Mouse (Mus musculus): ENCODE measurements at regions not wholly inside any gene's neighbourhood (a gene's known extent, or its start where the extent isn't known, plus 50 kb on each side); places are given as distances from the start of the nearest gene placed in this dataset.
A peak's percentile ranks its signal among the peaks of the same experiment; 100 is the strongest.

DNA sequence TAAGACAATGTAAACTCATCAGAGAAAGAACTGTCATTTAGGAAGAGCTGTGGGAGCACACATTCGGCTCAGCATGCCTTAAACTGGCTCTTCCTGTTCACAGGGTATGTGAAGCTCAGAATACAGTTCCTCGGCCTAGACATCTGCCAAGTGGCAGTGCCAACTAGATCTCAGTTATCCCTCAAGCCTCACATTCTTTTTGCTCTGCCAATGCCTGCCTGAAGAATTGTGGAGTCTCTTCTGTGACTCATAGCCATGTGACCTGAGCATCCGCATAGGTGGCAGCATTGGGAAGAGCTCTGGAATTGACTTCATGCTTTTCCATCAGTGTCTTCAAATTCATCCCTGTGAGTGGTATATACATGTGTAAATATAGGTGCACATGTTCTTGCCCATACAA is 59.7 kb downstream of the Prlhr start:
- no peak for DNase-seq (ENCODE audit: low read depth, low spot score)

DNA sequence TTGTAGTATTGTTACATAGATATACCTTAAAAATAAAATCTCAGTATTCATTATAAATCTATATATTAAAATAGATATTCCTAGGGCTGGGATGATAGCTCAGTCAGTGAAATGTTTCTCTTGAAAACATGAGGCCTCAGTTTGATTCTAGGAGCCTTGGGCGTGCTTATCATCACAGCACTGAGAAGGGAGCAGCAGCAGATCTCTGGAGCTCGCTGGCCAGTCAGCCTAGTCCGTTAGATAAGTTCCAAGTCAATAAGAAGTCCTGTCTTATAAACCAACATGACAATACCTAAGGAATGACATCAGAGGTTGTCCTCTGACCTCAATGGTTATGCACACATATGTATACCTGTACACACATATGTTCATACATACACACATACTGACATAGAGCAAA is 68.7 kb downstream of the Prlhr start:
- DNase-seq (ENCODE audit: low read depth, low spot score) = no peak

DNA sequence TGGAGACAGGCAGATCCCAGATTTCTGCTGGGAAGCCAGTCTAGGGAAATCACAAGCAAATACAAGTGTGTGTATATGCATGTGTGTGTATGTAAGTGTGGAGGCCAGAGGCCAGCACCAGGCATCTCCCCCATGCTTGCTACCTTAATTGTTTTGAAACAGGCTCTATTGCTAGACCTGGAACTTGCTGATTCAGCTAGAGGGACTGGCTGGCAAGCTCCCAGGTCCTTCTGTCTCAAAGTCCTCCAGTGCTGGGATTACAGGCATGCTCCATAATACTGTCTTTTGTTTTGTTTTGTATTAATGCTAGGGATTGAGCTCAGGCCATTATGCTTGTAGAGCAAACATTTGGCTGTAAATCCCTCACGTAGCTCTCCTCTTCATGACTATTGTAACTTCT is 70.4 kb downstream of the Prlhr start:
- DNase-seq (ENCODE audit: low read depth, low spot score) = no peak

DNA sequence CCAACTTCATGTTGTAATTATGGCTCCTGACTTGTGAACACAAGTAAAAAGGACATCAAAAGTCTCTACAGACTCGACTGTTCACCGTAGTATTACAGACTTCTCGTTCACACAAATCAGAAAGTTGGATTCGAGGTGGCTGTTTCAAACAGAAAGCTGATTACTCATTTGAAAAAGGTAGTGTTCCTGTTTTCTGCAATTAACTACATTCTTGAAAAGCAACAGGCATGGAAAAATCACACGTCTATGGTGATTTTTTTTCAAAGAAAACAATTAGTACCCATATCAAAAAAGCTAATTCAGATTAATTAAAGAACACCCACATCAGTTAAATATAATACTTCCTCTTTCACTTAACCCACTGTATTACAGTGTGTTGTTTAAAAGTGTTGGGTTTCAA is 71.5 kb downstream of the Prlhr start:
- no peak for DNase-seq (ENCODE audit: low read depth, low spot score)

DNA sequence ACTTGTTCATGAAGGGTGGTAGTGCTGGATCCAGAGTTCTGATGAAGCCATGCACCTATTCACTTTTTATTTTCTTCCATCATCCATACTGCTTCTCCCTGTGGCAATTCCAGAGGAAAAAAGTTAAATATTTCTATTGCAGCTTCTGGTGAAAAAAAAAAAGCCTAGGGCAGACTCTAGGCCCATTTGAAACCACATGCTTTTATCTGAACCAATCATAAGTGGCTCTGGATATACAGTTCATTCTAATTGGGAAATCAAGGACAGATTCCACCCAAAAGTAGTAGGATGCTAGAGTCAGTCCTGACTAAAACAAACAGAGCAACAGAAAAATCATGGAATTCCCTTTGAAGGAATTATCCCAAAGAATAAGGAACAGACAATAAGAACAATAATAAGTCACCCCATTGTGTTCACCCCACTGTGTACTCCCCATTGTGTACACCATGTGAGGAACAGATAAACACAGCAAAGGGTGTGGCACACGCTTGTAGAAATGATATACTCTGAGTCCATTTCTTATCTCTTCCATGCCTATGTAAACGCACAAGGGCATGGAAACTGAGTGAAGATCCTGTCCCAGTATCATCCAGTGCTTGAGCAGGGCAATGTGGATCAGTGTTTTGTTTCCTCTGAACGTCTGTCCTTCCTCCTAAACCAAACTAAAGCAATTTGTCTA is 81.4 kb downstream of the Prlhr start:
- no peak for DNase-seq (ENCODE audit: low read depth, low spot score)

DNA sequence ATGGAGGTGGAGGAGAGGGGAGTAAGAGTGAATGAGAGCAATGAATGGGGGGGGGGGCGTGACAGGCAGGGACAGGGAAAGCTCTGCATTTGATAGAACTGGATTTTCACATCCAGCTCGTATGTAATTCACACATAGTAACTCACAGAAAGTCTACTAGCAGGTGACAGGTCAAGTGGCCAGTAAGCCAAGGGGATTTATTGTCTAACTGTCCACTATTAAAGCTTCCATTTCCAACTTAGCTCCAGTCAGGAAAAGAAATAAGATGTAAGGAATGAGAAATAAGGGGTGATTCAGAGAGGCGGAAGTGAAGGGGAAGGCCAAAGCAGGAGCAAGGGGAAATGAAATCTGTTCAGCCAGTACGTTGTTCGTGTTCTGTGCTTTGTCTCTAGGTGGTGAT is 83.4 kb downstream of the Prlhr start:
- DNase-seq (ENCODE audit: low read depth, low spot score) = no peak

DNA sequence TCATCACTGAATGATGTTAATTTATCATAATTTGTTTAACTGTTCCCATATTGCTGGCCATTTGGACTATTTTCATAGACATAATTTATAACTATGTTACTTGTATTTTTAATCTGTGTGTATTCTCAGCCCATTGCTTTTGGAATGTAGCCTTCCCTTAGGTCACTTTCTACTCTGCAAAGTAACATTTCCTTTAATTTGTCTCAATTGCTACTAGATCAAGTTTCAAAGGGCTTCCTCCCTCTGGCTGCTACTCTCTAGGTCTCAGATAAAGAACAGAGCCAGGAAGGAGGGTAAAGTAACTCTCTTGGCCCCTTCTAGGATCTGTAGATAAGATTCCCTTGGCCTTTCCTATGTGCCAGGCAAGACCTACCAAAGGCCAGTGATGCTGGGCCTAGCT is 85.4 kb downstream of the Prlhr start:
- no peak for DNase-seq (ENCODE audit: low read depth, low spot score)

DNA sequence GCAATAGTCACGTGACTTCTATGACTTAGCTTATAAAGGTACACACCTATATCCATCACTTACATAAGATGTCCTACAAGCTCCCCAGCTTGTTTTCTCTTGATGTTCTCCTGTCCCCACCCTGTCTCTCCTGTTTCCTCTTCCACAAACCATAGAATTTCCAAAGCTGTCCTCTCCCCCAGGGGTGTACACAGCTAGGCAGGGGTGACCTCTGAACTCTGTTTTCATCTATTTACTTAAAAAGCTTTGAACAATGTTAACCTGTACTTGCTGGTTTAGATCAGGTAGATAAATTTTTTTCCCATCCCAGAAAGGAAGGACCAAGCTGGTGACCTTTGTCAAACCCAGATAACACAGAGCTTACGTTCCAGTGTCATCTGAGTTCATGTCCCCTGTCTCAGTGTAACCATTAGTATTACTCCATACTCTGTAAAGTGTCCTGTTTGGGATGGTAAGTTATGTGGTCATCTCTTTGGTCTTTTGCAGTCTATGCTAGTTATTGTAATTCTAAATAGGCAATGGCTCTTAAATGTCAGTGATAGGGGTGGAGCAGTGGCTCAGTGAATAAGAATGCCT is 89.0 kb downstream of the Prlhr start:
- no peak for DNase-seq (ENCODE audit: low read depth, low spot score)

DNA sequence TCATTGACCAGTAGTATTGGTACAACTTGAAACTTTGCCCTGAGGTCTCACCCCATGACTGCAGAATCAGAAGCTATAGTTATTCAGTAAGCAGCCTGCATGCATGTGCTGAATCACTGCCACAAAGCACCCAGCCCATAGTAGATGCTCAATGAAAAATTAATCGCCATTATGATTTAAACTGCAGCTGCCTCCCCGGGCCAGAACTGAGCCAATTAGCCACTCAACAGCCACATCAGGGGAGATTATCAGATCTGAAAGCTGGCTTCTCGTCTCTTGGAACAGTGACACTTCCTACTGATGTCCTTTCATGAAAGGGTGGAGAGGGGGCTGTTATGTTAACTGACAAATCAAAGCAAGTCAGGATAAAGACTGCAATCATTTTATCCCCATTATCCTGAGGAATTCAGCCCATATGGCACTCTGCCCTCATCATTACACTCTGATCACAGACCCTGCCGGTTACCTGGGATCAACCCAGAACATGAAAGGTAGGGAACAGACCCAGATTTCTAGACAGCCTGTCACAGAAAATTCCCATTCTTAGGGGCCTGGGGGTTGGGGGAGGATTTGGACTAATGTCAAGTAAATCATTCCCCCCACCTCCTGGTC is 104.0 kb downstream of the Prlhr start:
- DNase-seq (ENCODE audit: low read depth, low spot score) = no peak

DNA sequence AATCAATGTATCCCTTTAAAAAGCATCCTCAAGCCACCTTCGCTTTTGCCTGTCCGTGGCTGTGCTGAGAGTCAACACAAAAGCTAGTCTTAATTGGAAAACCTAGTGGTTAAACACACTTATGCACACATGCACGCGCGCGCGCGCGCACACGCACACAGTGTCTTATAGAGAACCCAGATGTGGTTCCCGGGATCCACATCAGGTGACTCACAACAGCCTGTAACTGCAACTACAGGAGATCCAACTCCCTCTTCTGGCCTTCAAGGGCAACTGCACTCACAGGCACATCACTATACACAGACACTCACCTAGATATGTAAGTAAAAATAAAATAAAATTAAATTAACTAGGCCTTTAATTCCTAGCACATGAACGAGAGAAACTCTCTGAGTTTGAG is 118.4 kb upstream of the Fam204a start:
- DNase-seq (ENCODE audit: low read depth, low spot score) = no peak

DNA sequence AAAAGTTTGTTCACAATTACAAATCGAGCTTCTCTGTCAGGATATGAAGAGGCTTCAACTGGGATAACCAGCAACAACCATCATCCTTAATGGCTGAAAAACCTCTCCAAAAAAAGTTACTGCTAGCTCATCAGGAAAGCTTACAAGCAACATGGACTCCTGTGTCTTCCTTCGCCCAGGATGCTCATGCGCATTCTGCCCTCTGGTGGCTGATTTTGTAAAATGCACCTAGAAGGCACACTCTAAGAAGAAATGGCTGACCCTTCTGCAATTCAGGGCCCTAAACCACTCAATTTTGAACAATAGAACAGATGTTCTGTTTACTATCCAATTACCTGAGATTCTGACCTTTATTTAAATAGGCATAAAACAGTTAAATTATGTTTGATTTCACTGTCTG is 115.0 kb upstream of the Fam204a start:
- DNase-seq (ENCODE audit: low read depth, low spot score) = peak; percentile 28

DNA sequence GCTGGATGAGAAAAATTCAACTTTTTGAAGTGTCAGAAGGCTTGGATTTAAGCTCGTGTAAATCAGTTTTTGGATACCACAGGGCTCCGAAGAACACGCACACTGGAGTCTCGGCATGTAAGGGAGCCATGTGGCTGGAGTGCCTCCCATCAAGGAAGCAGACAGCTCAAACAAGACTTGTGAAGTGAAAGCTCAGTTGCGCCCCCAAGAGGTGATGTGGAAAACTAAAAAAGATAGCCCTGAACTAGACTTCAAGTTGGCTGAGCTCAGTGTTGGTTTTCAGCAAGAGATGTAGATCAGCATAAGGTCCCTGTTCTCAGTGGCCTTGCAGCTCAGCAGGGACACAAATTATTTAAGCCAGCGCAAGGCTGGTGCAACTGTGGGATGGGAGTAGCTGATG is 113.7 kb upstream of the Fam204a start:
- no peak for DNase-seq (ENCODE audit: low read depth, low spot score)

DNA sequence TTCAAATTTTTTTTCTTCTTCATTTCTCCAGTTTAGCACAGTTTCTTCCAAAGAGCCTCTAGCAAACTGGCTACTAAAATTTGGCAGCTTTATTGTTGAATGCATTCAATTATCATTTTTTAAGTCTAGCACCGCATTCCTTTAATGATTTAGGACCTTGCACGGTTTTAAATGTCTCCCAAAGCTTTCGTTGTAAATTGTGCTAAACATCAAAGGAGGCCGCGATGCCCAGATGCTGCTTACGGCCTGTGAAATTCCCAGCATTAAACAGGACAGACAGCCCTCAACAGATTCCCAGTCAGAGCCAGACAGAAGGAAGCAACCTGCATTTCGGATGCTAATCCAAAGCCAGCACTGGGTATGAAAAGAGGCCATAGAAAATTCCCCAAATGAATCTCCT is 108.0 kb upstream of the Fam204a start:
- DNase-seq (ENCODE audit: low read depth, low spot score) = no peak

DNA sequence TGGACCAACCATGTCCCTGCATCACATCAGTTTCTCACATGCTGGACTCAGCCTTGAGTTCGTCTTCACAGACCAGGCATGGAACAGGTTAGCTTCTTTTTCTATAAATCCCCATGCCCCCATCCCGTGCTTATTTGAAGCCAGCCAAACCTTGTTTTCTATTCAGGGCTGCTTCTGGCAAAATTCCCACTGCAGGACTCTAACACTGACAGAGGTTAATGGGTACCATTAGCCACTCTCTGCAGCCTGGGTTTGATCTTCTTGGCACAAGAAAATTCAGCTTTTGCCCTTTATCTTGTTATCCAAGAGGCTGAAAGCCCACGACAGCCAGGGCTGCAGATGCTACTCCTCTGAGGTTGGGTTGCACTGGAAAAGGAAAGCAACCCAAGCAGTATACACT is 101.8 kb upstream of the Fam204a start:
- no peak for DNase-seq (ENCODE audit: low read depth, low spot score)

DNA sequence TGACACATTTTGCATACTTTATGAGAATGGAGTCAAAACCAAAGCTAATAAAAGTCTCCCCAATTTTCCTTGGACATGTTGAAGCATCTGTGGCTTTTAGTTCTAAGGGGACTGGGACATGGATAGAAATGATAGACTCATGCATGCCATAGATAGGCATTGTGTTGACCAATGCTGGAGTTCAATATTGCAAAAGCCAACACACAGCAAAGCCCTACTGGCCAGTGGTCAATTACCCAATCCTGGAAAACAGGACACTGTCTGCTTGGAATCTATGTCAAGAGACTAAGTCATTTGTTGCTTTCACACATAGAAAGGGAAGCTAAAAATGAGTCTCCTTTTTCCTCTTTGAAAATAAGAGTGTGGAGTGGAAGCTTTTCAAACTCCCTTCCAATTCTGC is 99.1 kb upstream of the Fam204a start:
- DNase-seq (ENCODE audit: low read depth, low spot score) = no peak

DNA sequence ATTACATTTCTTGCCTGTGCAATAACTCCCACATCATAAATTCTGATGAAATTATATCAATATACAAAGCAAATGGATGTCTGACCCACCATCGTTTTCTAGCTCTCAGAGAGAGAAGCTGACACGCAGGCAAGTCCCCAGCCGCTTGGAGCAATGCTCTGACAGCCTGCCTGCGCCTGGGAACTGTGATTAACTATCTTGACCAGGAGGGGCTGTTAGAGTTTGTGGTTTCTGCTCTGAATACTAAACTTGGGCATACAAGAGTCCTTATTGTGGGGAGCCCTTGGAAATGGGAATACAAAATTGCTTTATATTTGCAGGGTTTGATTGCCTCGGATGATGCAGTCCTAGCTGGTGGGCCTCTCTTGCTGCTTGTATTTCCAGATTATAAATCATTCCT is 98.6 kb upstream of the Fam204a start:
- no peak for DNase-seq (ENCODE audit: low read depth, low spot score)

DNA sequence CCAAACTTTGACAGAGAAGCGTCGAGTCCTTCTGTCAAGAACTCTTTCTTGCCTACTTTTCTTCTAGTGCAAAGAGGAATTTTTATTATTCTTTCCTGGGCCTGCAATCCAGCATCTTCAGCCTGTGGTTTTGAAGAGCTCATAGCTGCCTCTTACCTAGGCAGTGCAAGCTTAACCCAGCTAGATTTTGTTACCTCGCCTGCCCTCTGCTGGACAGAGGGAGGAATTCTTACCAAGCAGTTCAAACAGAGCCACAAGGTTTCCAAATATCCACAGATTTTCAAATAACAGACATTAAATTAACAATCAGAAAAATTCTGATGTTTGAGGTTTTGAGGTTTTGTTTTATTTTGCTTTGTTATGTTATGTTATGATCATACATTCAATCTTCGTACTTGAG is 84.1 kb upstream of the Fam204a start:
- DNase-seq (ENCODE audit: low read depth, low spot score) = peak; percentile 50

DNA sequence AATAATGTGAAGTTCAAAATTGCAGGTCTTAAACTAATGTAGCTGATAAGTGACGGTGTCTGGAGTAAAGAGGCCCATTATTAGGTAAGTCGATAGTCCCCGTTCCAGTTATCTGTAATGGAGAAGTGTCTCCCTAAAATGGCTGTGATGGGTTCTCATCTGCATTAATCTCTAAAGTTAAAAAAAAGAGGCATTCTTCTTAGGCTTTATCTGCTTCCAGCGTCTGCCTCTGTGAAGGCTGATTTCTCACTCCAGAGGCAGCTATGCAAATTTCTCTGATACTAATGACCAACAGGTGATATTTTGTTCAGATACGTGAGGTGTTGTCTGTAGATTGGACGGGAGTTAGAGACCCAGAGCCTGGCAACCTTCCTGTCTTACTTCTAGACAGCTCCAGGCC is 75.9 kb upstream of the Fam204a start:
- no peak for DNase-seq (ENCODE audit: low read depth, low spot score)

DNA sequence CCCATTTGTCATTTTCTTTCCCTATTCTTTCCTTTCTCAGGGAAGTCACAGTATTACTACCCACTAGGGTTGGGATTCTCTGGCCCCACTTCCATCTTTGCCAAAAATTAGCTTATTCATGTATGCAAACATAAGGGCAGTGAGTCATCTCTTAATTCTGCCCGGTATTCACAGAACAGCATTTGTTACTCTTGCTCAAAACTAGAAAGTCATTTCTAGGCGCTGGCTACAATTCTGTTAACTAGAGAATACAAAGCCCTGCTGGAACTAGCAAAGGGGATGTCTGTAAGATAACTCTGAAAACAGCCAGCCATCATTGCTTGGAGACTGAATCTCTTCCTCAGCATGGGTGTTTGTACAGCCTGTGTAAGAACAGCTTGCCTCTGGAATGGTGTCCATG is 74.4 kb upstream of the Fam204a start:
- no peak for DNase-seq (ENCODE audit: low read depth, low spot score)

DNA sequence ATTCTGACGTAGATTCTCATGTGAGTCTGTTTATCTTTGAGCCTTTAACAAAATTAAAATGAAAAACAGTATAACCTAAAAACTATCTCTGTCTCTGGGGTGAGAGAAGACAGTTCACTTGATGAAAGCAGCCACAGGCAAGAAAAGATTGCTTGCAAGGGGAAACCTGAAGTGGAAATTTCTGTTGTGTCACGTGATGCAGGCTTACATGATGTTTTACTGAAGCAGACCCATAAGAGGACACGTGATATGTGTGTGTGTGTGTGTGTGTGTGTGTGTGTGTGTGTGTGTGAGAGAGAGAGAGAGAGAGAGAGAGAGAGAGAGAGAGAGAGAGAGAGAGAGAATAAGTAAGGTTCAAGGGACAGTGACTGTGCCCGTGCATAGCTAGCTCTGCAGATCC is 63.7 kb upstream of the Fam204a start:
- DNase-seq (ENCODE audit: low read depth, low spot score) = no peak

DNA sequence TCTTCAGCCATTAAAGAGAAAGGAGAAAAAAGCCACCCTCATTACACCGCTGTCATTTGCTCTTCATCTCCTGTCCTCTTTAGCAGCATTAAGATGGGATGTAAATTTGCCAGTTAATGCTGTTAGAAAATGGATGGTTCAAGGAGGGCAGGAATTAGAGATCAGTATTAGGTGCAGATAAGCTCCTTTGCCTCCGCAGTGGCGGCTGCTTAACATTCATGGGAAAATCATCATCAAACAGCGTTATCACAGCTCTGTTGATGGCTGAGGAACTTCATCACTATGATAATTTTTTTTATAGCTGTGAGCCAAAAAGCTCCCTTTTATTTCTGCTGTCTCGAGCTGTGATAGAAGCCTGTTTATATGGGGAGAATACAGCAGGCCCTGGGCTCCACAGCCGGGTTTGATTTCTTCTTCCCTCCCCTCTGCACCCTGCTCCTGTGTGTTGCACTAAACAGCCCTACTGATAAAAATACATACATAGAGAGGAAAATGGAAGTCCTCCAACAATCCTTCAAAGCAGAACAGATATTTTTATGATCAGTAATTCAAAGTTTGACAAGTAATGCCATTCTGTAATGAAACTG is 60.4 kb upstream of the Fam204a start:
- no peak for DNase-seq (ENCODE audit: low read depth, low spot score)

DNA sequence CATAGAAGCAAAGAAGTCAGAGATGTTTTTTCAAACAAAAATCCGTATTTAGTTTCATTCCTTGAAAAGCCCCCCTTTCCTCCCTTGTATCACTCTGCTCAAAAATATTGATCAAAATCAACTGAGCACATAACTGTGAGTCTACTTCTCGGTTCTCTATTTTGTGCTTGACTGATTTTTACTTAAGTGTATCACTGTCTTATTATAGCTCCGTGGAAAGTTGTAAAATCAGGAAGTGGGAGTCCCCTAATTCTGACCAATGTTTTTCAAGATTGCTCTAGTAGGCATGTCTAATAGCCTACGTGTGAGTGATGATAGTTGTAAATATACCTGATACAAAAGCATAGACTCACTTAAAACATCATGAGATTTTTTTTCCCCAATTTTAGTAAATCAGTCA is 58.4 kb upstream of the Fam204a start:
- DNase-seq (ENCODE audit: low read depth, low spot score) = no peak

Measured in telencephalon, adult 2 months (tissue).